Comparison of ENCODE assay signal across 13 mouse cellular contexts in the genomic region with DNA sequence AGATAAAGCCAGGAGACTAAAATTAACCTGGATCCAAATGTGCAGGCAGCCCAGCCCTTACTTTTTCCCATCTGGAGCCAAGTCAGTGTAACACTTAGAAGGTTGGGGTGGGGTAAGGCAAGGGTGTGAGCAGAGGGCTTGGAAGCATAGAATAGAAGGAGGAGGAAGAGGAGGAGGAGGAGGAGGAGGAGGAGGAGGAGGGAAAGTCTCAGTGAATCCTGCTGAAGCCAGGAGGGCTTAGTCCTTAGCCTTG. TPM values are rescaled to one million over a fixed set of nuclear protein-coding genes. Genes with fewer than 3 reads are reported as not detected.
DNase-seq lines count a peak whose midpoint lies in the region; ATAC-seq and TF ChIP-seq lines count a peak whose summit lies in the region.
"Had no signal": no experiment of that assay in that cellular context is flagged by ENCODE, and none has a peak within 500 bp of the region (broad histone marks: within the 10 kb centered on the region; RNA-seq: fewer than 3 reads in every experiment).

No protein-coding gene starts in this region.

- peak overlapping the region; percentile 92; the same call in 1 of the 2 replicates for H3K4me2 ChIP-seq in embryonic facial prominence, embryonic 13.5 days
- peak overlapping the region; percentile 30; the same call in 1 of the 2 replicates for H3K4me2 ChIP-seq in limb, embryonic 14.5 days (replicated peaks; ENCODE audit: low read depth, low read length, severe bottlenecking)

- H3K36me3 ChIP-seq in embryonic facial prominence, embryonic 13.5 days, result peaks cover 4% of the 10 kb centered on the region; the same call in 1 of the 2 replicates
- peaks cover 16% of the 10 kb centered on the region for H3K36me3 ChIP-seq in limb, embryonic 14.5 days (ENCODE audit: control insufficient read depth, insufficient read depth, low read length)

- H3K4me1 ChIP-seq in embryonic facial prominence, embryonic 13.5 days, result peaks cover 42% of the 10 kb centered on the region
- H3K4me1 ChIP-seq in limb, embryonic 14.5 days (ENCODE audit: control insufficient read depth, insufficient read depth, low read length), result peaks cover 26% of the 10 kb centered on the region

- TF ChIP-seq CTCF in gastrocnemius, adult 2 months (IDR thresholded peaks at IDR 0.05), result no peak
- no peak for TF ChIP-seq CTCF in layer of hippocampus, adult 2 months (conservative IDR thresholded peaks at IDR 0.05)

- no peak for TF ChIP-seq POLR2A in limb, embryonic 14.5 days (IDR thresholded peaks at IDR 0.05; ENCODE audit: borderline replicate concordance, extremely low read depth, insufficient read depth, insufficient read length)

- no peak for ATAC-seq in embryonic facial prominence, embryonic 13.5 days (ENCODE audit: insufficient number of reproducible peaks, insufficient read depth, low FRiP score, low TSS enrichment, low read depth)
- ATAC-seq in limb, embryonic 14.5 days (ENCODE audit: low FRiP score, low read depth), result no peak
- ATAC-seq: Patski had no signal

- no peaks in the 10 kb centered on the region for H3K9me3 ChIP-seq in embryonic facial prominence, embryonic 13.5 days
- no peaks in the 10 kb centered on the region for H3K9me3 ChIP-seq in limb, embryonic 14.5 days (ENCODE audit: control insufficient read depth, low read length)

- intact Hi-C loops in gastrocnemius, adult 2 months (cut with DNase I), result no loop called here

- peak overlapping the region; percentile 87 for H3K27ac ChIP-seq in gastrocnemius, adult 2 months
- H3K27ac ChIP-seq in layer of hippocampus, adult 2 months, result peak overlapping the region; percentile 86
- no peak overlapping the region for H3K27ac ChIP-seq in embryonic facial prominence, embryonic 13.5 days
- H3K27ac ChIP-seq in limb, embryonic 14.5 days (replicated peaks; ENCODE audit: low read depth, low read length), result no peak overlapping the region
- H3K27ac ChIP-seq: macrophage had no signal

- 0 out of 2 replicates have a peak overlapping the region, but pooled peaks have one; percentile 33 for H3K9ac ChIP-seq in embryonic facial prominence, embryonic 13.5 days
- 0 out of 2 replicates have a peak overlapping the region, but pooled peaks have one; percentile 12 for H3K9ac ChIP-seq in limb, embryonic 14.5 days (ENCODE audit: low read depth, low read length, severe bottlenecking)

- peaks cover 9% of the 10 kb centered on the region; the same call in 1 of the 2 replicates for H3K27me3 ChIP-seq in embryonic facial prominence, embryonic 13.5 days
- H3K27me3 ChIP-seq in limb, embryonic 14.5 days (ENCODE audit: control insufficient read depth, insufficient read depth, low read length), result no peaks in the 10 kb centered on the region
- H3K27me3 ChIP-seq: Patski had no signal

- H3K4me3 ChIP-seq in gastrocnemius, adult 2 months, result peak overlapping the region; percentile 80
- H3K4me3 ChIP-seq in layer of hippocampus, adult 2 months, result no peak overlapping the region
- H3K4me3 ChIP-seq in embryonic facial prominence, embryonic 13.5 days, result no peak overlapping the region
- H3K4me3 ChIP-seq in limb, embryonic 14.5 days (replicated peaks; ENCODE audit: low read length), result no peak overlapping the region
- H3K4me3 ChIP-seq: erythroblast, embryonic 14.5 days had no signal

- peak; percentile 41 for DNase-seq in gastrocnemius, adult 2 months
- no peak for DNase-seq in gastrocnemius, postnatal 25 days
- DNase-seq in layer of hippocampus, adult 2 months (ENCODE audit: low spot score in 2 of 2), result no peak
- DNase-seq in layer of hippocampus, adult 9-10 months (ENCODE audit: low spot score), result no peak
- DNase-seq in limb, embryonic 14.5 days (ENCODE audit: low spot score), result no peak
- no peak for DNase-seq in spleen, adult 18-20 months
- DNase-seq in adrenal gland, adult 2 months, result no peak
- DNase-seq: cerebellum, adult 9-11 months had no signal

RNA-seq across cellular contexts. Expression of gene Car14, which starts 2.2 kb away (rescaled TPM):
- 100 to 1,000 TPM in 1 of 2 experiments, 10 to 100 TPM in 1; 81.2 to 115 TPM for total RNA-seq in gastrocnemius, adult 2 months (2021)
- total RNA-seq in gastrocnemius, postnatal 25 days (2021), result 10 to 100 TPM; 78.0 to 92.8 TPM
- 1 to 10 TPM; 6.9 to 9.9 TPM for total RNA-seq in layer of hippocampus, adult 2 months (2021)
- 14.5 and 16.6 TPM in 2 replicates for polyA plus RNA-seq in embryonic facial prominence, embryonic 13.5 days (2015; fragmentation: Nextera tagmentation; extraction: Ambion mirVana)
- 11.3 and 14.9 TPM in 2 replicates for polyA plus RNA-seq in limb, embryonic 14.5 days (2012; rRNA removed)
- polyA plus RNA-seq in limb, embryonic 14.5 days (2014; fragmentation: Nextera tagmentation; extraction: Ambion mirVana), result 11.5 and 16.4 TPM in 2 replicates
- 1 to 10 TPM; 1.7 to 7.3 TPM for total RNA-seq in adrenal gland, adult 2 months (2021)
- polyA plus RNA-seq in adrenal gland, adult 2 months (2012; rRNA removed), result 1.0 and 1.2 TPM in 2 replicates
- total RNA-seq: granulocyte monocyte progenitor cell, adult 5-6 weeks had no signal
- polyA plus RNA-seq: erythroblast, embryonic 14.5 days; macrophage had no signal

RNA-seq across cellular contexts. Expression of gene Aph1a, which starts 8.5 kb away (rescaled TPM):
- total RNA-seq in gastrocnemius, adult 2 months (2021), result 10 to 100 TPM; 41.0 to 50.3 TPM
- total RNA-seq in gastrocnemius, postnatal 25 days (2021), result 10 to 100 TPM; 43.9 to 51.9 TPM
- total RNA-seq in layer of hippocampus, adult 2 months (2021), result 10 to 100 TPM; 69.0 to 79.8 TPM
- 29.6 and 32.3 TPM in 2 replicates for polyA plus RNA-seq in embryonic facial prominence, embryonic 13.5 days (2015; fragmentation: Nextera tagmentation; extraction: Ambion mirVana)
- 116 and 150 TPM in 2 replicates for polyA plus RNA-seq in limb, embryonic 14.5 days (2012; rRNA removed)
- polyA plus RNA-seq in limb, embryonic 14.5 days (2014; fragmentation: Nextera tagmentation; extraction: Ambion mirVana), result 35.8 and 36.1 TPM in 2 replicates
- 100 to 1,000 TPM in 1 of 2 experiments, 10 to 100 TPM in 1; 76.0 to 135 TPM for total RNA-seq in adrenal gland, adult 2 months (2021)
- 789 and 930 TPM in 2 replicates for polyA plus RNA-seq in adrenal gland, adult 2 months (2012; rRNA removed)

RNA-seq across cellular contexts. Expression of gene BC028528, which starts 10.5 kb away (rescaled TPM):
- total RNA-seq in gastrocnemius, adult 2 months (2021), result 1 to 10 TPM; 1.4 to 2.1 TPM
- total RNA-seq in gastrocnemius, postnatal 25 days (2021), result 1 to 10 TPM; 2.8 to 3.7 TPM
- 1 to 10 TPM; 3.4 to 4.8 TPM for total RNA-seq in layer of hippocampus, adult 2 months (2021)
- polyA plus RNA-seq in embryonic facial prominence, embryonic 13.5 days (2015; fragmentation: Nextera tagmentation; extraction: Ambion mirVana), result 17.9 and 18.6 TPM in 2 replicates
- 16.6 and 20.6 TPM in 2 replicates for polyA plus RNA-seq in limb, embryonic 14.5 days (2012; rRNA removed)
- polyA plus RNA-seq in limb, embryonic 14.5 days (2014; fragmentation: Nextera tagmentation; extraction: Ambion mirVana), result 16.6 and 21.1 TPM in 2 replicates
- 10 to 100 TPM; 13.0 to 15.2 TPM for total RNA-seq in adrenal gland, adult 2 months (2021)
- polyA plus RNA-seq in adrenal gland, adult 2 months (2012; rRNA removed), result 1.8 TPM in 2 replicates
- polyA plus RNA-seq: erythroblast, embryonic 14.5 days had no signal

RNA-seq across cellular contexts. Expression of gene Ciart, which starts 20.2 kb away (rescaled TPM):
- 1 to 10 TPM; 2.7 to 9.3 TPM for total RNA-seq in gastrocnemius, adult 2 months (2021)
- total RNA-seq in gastrocnemius, postnatal 25 days (2021), result 1 to 10 TPM in 1 of 2 experiments, under 1 TPM in 1; 0.82 to 7.7 TPM
- total RNA-seq in layer of hippocampus, adult 2 months (2021), result 10 to 100 TPM; 10.3 to 11.7 TPM
- polyA plus RNA-seq in embryonic facial prominence, embryonic 13.5 days (2015; fragmentation: Nextera tagmentation; extraction: Ambion mirVana), result 7.0 and 7.8 TPM in 2 replicates
- polyA plus RNA-seq in limb, embryonic 14.5 days (2012; rRNA removed), result 8.4 and 10.9 TPM in 2 replicates
- polyA plus RNA-seq in limb, embryonic 14.5 days (2014; fragmentation: Nextera tagmentation; extraction: Ambion mirVana), result 4.4 and 5.4 TPM in 2 replicates
- 1 to 10 TPM; 1.6 to 1.9 TPM for total RNA-seq in adrenal gland, adult 2 months (2021)
- polyA plus RNA-seq in adrenal gland, adult 2 months (2012; rRNA removed), result 2.4 and 4.0 TPM in 2 replicates

RNA-seq across cellular contexts. Expression of gene Anp32e, which starts 26.7 kb away (rescaled TPM):
- total RNA-seq in gastrocnemius, adult 2 months (2021), result 10 to 100 TPM; 76.4 to 89.9 TPM
- 10 to 100 TPM; 67.4 to 69.1 TPM for total RNA-seq in gastrocnemius, postnatal 25 days (2021)
- 10 to 100 TPM; 78.9 to 80.6 TPM for total RNA-seq in layer of hippocampus, adult 2 months (2021)
- polyA plus RNA-seq in embryonic facial prominence, embryonic 13.5 days (2015; fragmentation: Nextera tagmentation; extraction: Ambion mirVana), result 241 and 251 TPM in 2 replicates
- polyA plus RNA-seq in limb, embryonic 14.5 days (2012; rRNA removed), result 97.0 and 137 TPM in 2 replicates
- polyA plus RNA-seq in limb, embryonic 14.5 days (2014; fragmentation: Nextera tagmentation; extraction: Ambion mirVana), result 55.0 and 66.2 TPM in 2 replicates
- 10 to 100 TPM; 81.0 to 98.6 TPM for total RNA-seq in adrenal gland, adult 2 months (2021)
- 5.8 and 7.4 TPM in 2 replicates for polyA plus RNA-seq in adrenal gland, adult 2 months (2012; rRNA removed)

Comparison
In these comparisons a context has a peak if more than half of its experiments do, and no peak if none do; other contexts are left out.
1. H3K27ac ChIP-seq: peak in gastrocnemius, adult 2 months (single experiment) and layer of hippocampus, adult 2 months (single experiment); none in embryonic facial prominence, embryonic 13.5 days (single experiment) and limb, embryonic 14.5 days (single experiment).
2. RNA of gene Car14, which starts 2.2 kb away (total RNA-seq): 81.2 to 115 TPM in gastrocnemius, adult 2 months and 78.0 to 92.8 TPM in gastrocnemius, postnatal 25 days; 6.9 to 9.9 TPM in layer of hippocampus, adult 2 months and 1.7 to 7.3 TPM in adrenal gland, adult 2 months; every median in the first group is over 4 times any median in the second.